In genomic region chr6:7767631-7768030, GRCm38 (mm10) we compare ENCODE assay signal across 24 mouse cellular contexts.
DNase-seq lines count a peak whose midpoint lies in the region; ATAC-seq and TF ChIP-seq lines count a peak whose summit lies in the region.
"Had no signal": no experiment of that assay in that cellular context is flagged by ENCODE, and none has a peak within 500 bp of the region (broad histone marks: within the 10 kb centered on the region; RNA-seq: fewer than 3 reads in every experiment).

No protein-coding gene starts in this region.

- no peaks in the 10 kb centered on the region for H3K4me1 ChIP-seq in kidney, adult 2 months (ENCODE audit: control insufficient read depth, insufficient read depth, low read length)
- H3K4me1 ChIP-seq: embryonic facial prominence, embryonic 10.5 days; embryonic facial prominence, embryonic 12.5 days; forebrain, embryonic 13.5 days; forebrain, embryonic 15.5 days had no signal

- no peak for ATAC-seq in cerebellum, adult (ENCODE audit: insufficient number of reproducible peaks, low FRiP score, low TSS enrichment)
- ATAC-seq: activated CD4-positive, CD25-positive, alpha-beta regulatory T cell, adult 4 months; CD4-positive, CD25-positive, alpha-beta regulatory T cell, adult 4 months; forebrain, embryonic 13.5 days; forebrain, embryonic 15.5 days; forebrain, postnatal 0 days; Patski had no signal

- intact Hi-C loops in left cerebral cortex, postnatal 4 days (cut with DNase I): no loop called here
- intact Hi-C loops in left cerebral cortex, adult 2 months (cut with DNase I): no loop called here

- H3K27me3 ChIP-seq in kidney, adult 2 months (replicated peaks; ENCODE audit: control insufficient read depth, insufficient read depth, low read length): no peaks in the 10 kb centered on the region
- H3K27me3 ChIP-seq: CH12.LX; embryonic facial prominence, embryonic 12.5 days; forebrain, embryonic 13.5 days; forebrain, embryonic 15.5 days had no signal

- no peak for TF ChIP-seq CTCF in kidney, adult 2 months (conservative IDR thresholded peaks at IDR 0.05; ENCODE audit: insufficient read depth, insufficient read length, low read depth, low read length)
- no peak for TF ChIP-seq CTCF in left cerebral cortex, adult 2 months (IDR thresholded peaks at IDR 0.05)

- H3K27ac ChIP-seq in kidney, adult 2 months (ENCODE audit: insufficient read depth, low read depth, low read length): no peak overlapping the region
- H3K27ac ChIP-seq in left cerebral cortex, adult 2 months: no peak overlapping the region
- H3K27ac ChIP-seq: embryonic facial prominence, embryonic 10.5 days; embryonic facial prominence, embryonic 12.5 days; forebrain, embryonic 13.5 days; forebrain, embryonic 15.5 days had no signal

- H3K36me3 ChIP-seq in kidney, adult 2 months (ENCODE audit: control insufficient read depth, insufficient read depth, low read length): no peaks in the 10 kb centered on the region
- H3K36me3 ChIP-seq: embryonic facial prominence, embryonic 10.5 days; embryonic facial prominence, embryonic 12.5 days; forebrain, embryonic 15.5 days; G1E had no signal

- no peak for TF ChIP-seq POLR2A in kidney, adult 2 months (IDR thresholded peaks at IDR 0.05; ENCODE audit: low read depth, low read length)

- WGBS in kidney, adult 2 months: 48% methylated on average over 4 of the region's 4 CpGs

- no peak overlapping the region for H3K4me3 ChIP-seq in kidney, adult 2 months (ENCODE audit: insufficient read depth, low read depth, low read length)
- H3K4me3 ChIP-seq in left cerebral cortex, adult 2 months: no peak overlapping the region
- H3K4me3 ChIP-seq: embryonic facial prominence, embryonic 10.5 days; embryonic facial prominence, embryonic 12.5 days; forebrain, embryonic 13.5 days; forebrain, embryonic 15.5 days had no signal

- peak; percentile 30 to 37 for DNase-seq in cerebellum, postnatal 10 days
- DNase-seq in kidney, adult 2 months: peak; percentile 63
- no peak for DNase-seq in kidney, postnatal 25 days
- peak; percentile 9 for DNase-seq in left cerebral cortex, postnatal 4 days
- DNase-seq in left cerebral cortex, adult 2 months (ENCODE audit: extremely low spot score in 1 of 2, low spot score in 2 of 2): no peak
- DNase-seq: adrenal gland, adult 8-10 months; adrenal gland, postnatal 14 days; adrenal gland, postnatal 36 days; B cell, adult 2 months; cerebellum, adult 11 months; cerebellum, adult 2 months; cerebellum, adult 9-10 months; cerebellum, postnatal 25 days; forebrain, postnatal 0 days had no signal

Comparison
In these comparisons a context has a peak if more than half of its experiments do, and no peak if none do; other contexts are left out.
1. DNase-seq: peak in cerebellum, postnatal 10 days (2 of 2), kidney, adult 2 months (single experiment) and left cerebral cortex, postnatal 4 days (single experiment); none in kidney, postnatal 25 days (0 of 2) and left cerebral cortex, adult 2 months (0 of 2).